Mouse (Mus musculus) thymus, adult 2 months (tissue): Measurements from ENCODE around the gene Cfap221. TPM values are rescaled to one million over a fixed set of nuclear protein-coding genes. Genes with fewer than 3 reads are reported as not detected.

Experiments
- DNase-seq: peaks from one replicate; pipeline ENCODE4 v3.0.0; 2021
- H3K27ac ChIP-seq: fragments of 200-500 bp; 2 replicates; pipeline ENCODE4 v1.5.1; 2012; ENCODE audit warnings: low read length, control low read depth; ENCODE audit not compliant: control insufficient read depth, insufficient read depth
- H3K27me3 ChIP-seq: fragments of 200-500 bp; 2 replicates; pipeline ENCODE4 v1.6.1; 2012; ENCODE audit warnings: mild to moderate bottlenecking, low read length, moderate library complexity, mixed read lengths; ENCODE audit not compliant: control insufficient read depth, insufficient read depth
- H3K36me3 ChIP-seq: fragments of 200-500 bp; 2 replicates; pipeline ENCODE4 v1.6.1; 2012; ENCODE audit warnings: mild to moderate bottlenecking, low read length, moderate library complexity; ENCODE audit not compliant: control insufficient read depth, insufficient read depth
- H3K4me1 ChIP-seq: fragments of 200-500 bp; replicated peaks from 2 replicates; pipeline ENCODE4 v1.6.1; 2012; ENCODE audit warnings: low read length; ENCODE audit not compliant: control insufficient read depth, insufficient read depth
- H3K4me3 ChIP-seq: fragments of 200-500 bp; 2 replicates; pipeline ENCODE4 v1.5.1; 2012; ENCODE audit warnings: mild to moderate bottlenecking, low read length, control low read depth, moderate library complexity; ENCODE audit not compliant: control insufficient read depth, insufficient read depth
- CTCF ChIP-seq: fragments of 200-500 bp; IDR thresholded peaks from 2 replicates; pipeline ENCODE4 v1.5.1; 2012; ENCODE audit warnings: mild to moderate bottlenecking, control low read depth, low read length, moderate library complexity, borderline replicate concordance; ENCODE audit not compliant: control insufficient read depth, poor library complexity, insufficient read depth; ENCODE audit errors: extremely low read depth
- POLR2A ChIP-seq: fragments of 200-500 bp; IDR thresholded peaks from 2 replicates; pipeline ENCODE4 v1.6.1; 2012; ENCODE audit warnings: mild to moderate bottlenecking, low read length, control low read depth, moderate library complexity; ENCODE audit not compliant: control insufficient read depth, poor library complexity, insufficient read depth; ENCODE audit errors: extremely low read depth
- WGBS: fragments of 180-500 bp; shearing (Covaris S2); methylation state at CpG from one replicate; pipeline ENCODE4 v1.1.7; 2018; 5-methylcytosine and 5-hydroxymethylcytosine counted together
- polyA plus RNA-seq: library from polyadenylated mRNA; depleted of rRNA; stranded (reverse); fragments of >200 nt; gene quantifications from 2 replicates; pipeline ENCODE4 v1.2.3, GENCODE M21; 2012

The Cfap221 gene
- polyA plus RNA-seq, 1 experiment: not detected

DNA sequence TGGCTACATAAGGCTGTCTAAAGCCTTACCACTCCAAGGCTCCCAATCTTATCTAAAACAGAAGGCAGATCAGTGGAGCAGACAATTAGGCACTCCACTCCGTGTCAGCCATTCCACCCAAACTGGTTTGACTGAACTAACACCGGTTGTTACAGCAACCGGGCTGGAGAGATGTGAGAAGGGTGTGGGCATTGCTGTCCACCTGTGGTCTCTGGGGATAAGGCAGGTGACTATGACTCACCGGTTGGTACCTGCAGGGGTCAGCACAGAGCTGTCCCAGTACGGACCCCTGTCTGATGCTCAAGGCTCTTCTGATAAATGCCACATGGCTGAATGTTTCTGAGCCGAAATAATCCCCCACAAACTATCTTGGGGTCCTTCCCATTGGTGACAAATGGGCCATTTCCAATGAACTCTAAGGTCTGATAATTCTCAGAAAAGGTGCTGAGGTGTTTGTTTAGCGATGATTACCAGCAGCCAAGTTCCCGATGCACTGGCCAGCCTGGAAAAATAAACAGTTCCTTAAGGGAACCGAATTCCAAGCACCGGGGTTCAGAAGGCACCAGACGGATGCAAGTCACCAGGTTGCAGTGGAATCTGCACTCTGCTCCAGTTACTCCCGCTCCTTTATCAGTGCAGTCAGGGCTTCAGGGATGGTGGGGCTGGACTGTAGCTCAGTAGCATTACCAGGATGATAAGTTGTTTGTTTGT lies 31.1 kb downstream of the Cfap221 start:
- Histone ChIP-seq H3K27ac (no peak overlapping the region), H3K27me3 (no peaks in the 10 kb centered on the region), H3K4me3 (no peak overlapping the region), H3K36me3 (no peaks in the 10 kb centered on the region), H3K4me1 (no peaks in the 10 kb centered on the region)
- no peak for DNase-seq
- 84% methylated on average over 12 of the region's 12 CpGs for WGBS
- no peak for TF ChIP-seq CTCF
- TF ChIP-seq POLR2A: no peak

DNA sequence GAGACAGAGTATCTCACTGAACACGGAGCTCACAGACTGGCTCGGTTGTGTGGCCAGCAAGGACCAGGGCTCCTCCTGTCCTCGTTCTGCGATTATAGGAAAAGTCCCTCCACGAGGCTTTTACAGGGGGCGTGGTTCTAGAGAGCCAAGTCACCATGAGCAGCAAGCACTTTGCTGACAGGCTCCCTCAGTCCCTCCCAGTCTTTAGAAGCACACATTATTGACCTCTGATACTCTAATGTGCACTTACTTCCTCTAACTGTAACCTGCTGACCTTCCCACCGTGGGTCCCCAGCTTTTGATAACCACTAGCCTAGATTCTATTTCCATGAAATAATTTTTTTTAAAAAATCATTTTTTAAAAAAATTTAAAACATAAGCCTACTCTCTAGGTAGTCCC lies 37.1 kb downstream of the Cfap221 start:
- H3K4me3 ChIP-seq: no peak overlapping the region
- no peaks in the 10 kb centered on the region for H3K36me3 ChIP-seq
- WGBS: 62% methylated on average over 7 of the region's 7 CpGs
- TF ChIP-seq CTCF: no peak
- H3K27me3 ChIP-seq: no peaks in the 10 kb centered on the region
- DNase-seq: no peak
- no peak overlapping the region for H3K27ac ChIP-seq
- H3K4me1 ChIP-seq: no peaks in the 10 kb centered on the region

DNA sequence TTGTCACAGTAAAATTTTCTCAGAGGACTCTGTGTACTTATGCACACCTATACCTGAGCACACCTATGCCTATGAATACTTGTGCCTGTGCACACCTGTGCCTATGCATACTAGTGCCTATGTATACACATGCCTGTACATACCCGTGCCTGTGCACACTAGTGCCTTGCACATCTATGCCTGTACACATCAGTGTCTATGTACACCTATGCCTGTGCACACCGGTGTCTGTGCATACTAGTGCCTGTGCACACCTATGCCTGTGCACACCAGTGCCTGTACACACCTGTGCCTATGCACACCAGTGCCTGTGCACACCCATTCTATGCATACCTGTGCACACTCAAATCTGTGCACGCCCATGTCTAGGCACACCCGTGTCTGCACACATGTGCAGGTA lies 37.6 kb downstream of the Cfap221 start:
- no peak for DNase-seq
- no peaks in the 10 kb centered on the region for H3K36me3 ChIP-seq
- H3K4me3 ChIP-seq: no peak overlapping the region
- TF ChIP-seq POLR2A (no peak), CTCF (no peak)
- H3K27ac ChIP-seq: no peak overlapping the region
- H3K4me1 ChIP-seq: no peaks in the 10 kb centered on the region
- 95% methylated on average over 4 of the region's 4 CpGs for WGBS
- H3K27me3 ChIP-seq: no peaks in the 10 kb centered on the region

DNA sequence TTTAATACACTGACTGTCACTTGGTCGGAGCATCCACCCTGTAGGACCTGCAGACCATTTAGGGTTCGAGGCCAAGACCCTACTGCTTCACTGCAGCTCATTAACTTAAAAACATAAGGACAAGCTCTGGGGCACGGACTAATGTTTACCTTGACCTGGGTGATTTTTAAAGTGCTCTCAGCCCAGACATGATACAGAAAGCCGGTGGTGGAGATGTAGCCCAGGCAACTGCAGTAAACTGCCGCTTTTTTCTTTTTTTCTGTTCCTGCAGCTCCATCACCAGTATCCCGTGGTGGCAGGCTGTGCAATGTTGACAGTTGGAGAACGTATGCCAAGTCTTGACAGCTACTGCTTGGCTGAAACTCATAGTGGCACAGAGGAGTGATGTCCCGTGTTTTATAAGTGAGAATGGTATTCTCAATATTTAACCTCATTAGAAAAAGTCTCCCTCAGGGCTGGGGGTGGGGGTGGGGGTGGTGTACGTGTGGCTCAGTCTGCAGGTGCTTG lies 39.3 kb downstream of the Cfap221 start:
- DNase-seq: no peak
- 78% methylated on average over 9 of the region's 9 CpGs for WGBS
- Histone ChIP-seq H3K4me1 (no peaks in the 10 kb centered on the region), H3K27ac (no peak overlapping the region), H3K4me3 (no peak overlapping the region), H3K36me3 (no peaks in the 10 kb centered on the region), H3K27me3 (no peaks in the 10 kb centered on the region)
- no peak for TF ChIP-seq POLR2A
- TF ChIP-seq CTCF: no peak

DNA sequence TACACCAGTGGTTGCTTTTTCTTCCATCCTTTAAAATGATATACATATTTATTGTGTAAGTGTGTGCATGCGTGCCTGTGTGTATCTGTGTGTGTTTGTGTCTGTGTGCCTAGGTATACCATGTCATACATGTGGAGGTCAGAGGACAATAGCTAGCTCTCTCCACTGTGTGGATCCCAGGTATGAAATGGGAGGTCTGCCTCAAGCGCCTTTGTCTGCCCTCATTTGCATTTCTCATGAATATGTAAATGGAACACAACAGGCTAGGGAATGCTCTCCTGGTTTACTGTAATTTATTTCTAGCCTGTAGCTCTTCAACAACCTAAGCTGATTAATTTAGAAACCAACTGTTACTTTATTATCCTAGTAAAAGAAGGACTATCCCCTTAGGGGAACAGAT lies 42.4 kb downstream of the Cfap221 start:
- Histone ChIP-seq H3K27me3 (no peaks in the 10 kb centered on the region), H3K4me3 (no peak overlapping the region), H3K27ac (no peak overlapping the region), H3K36me3 (no peaks in the 10 kb centered on the region), H3K4me1 (no peaks in the 10 kb centered on the region)
- no peak for TF ChIP-seq POLR2A
- no peak for TF ChIP-seq CTCF
- DNase-seq: no peak
- 88% methylated on average over 2 of the region's 2 CpGs for WGBS

DNA sequence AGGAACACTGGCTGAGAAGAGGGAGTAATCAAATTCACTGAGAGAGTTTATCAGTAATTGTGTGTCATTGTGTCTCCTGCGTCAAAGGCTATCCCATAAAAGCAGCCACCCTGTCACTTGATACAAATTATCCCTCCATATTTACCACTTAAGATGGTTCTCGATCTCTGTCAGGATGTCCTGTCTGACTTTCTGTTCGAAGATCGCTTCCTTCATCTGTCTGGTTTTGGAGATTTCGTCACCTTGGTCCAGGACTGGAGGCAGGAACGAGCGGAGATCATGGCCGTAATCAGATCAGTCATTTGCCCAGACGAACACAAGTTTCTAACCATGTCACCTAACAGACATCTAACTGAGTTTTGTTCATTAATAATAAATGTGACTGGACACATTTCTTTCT lies 43.6 kb downstream of the Cfap221 start:
- 93% methylated on average over 9 of the region's 9 CpGs for WGBS

DNA sequence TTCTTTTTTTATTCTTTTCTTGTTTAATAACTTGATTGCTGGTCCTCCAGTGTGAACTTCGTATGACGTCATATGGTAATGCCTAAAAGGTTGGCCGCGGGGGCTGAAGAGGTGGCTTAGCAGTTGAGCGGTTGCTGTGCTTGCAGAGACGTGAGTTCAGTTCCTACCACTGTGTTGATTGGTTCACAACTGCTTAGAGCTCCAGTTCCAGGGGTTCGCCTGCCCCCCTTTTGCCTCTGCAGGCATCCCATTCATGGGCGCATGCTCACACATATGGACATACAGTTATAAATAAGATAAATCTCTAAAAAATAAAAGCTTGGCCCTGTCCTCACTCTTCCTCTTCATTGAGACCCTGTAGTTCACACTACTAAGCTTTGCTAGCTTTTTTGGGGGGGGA lies 46.9 kb downstream of the Cfap221 start:
- H3K36me3 ChIP-seq: no peaks in the 10 kb centered on the region
- H3K4me3 ChIP-seq: no peak overlapping the region
- DNase-seq: no peak
- H3K27me3 ChIP-seq: no peaks in the 10 kb centered on the region
- 98% methylated on average over 8 of the region's 8 CpGs for WGBS
- H3K4me1 ChIP-seq: no peaks in the 10 kb centered on the region
- TF ChIP-seq CTCF (no peak), POLR2A (no peak)
- H3K27ac ChIP-seq: no peak overlapping the region

More for the DNA sequence above, 43.6 kb downstream of the Cfap221 start:
- no peak overlapping the region for H3K27ac ChIP-seq
- no peaks in the 10 kb centered on the region for H3K4me1 ChIP-seq
- DNase-seq: no peak
- H3K36me3 ChIP-seq: no peaks in the 10 kb centered on the region
- H3K4me3 ChIP-seq: no peak overlapping the region
- H3K27me3 ChIP-seq: no peaks in the 10 kb centered on the region
- no peak for TF ChIP-seq CTCF
- no peak for TF ChIP-seq POLR2A
